Mouse (Mus musculus) left cerebral cortex, adult 8-10 months (tissue): Measurements from ENCODE around the gene Abtb2. TPM values are rescaled to one million over a fixed set of nuclear protein-coding genes. Genes with fewer than 3 reads are reported as not detected.

Experiments used
- DNase-seq, 2 experiments: peaks; one replicate each; pipeline ENCODE4 v3.0.0; 2022; ENCODE audit warnings: low spot score in 2 of 2
- total RNA-seq, 4 experiments: library from RNA; stranded (reverse); gene quantifications; 2 replicates each; pipeline ENCODE4 v1.2.4; 2022

Gene Abtb2
- total RNA-seq, 4 experiments from 2014 or later, result 8.2 to 9.0 (median 8.7) TPM

DNA sequence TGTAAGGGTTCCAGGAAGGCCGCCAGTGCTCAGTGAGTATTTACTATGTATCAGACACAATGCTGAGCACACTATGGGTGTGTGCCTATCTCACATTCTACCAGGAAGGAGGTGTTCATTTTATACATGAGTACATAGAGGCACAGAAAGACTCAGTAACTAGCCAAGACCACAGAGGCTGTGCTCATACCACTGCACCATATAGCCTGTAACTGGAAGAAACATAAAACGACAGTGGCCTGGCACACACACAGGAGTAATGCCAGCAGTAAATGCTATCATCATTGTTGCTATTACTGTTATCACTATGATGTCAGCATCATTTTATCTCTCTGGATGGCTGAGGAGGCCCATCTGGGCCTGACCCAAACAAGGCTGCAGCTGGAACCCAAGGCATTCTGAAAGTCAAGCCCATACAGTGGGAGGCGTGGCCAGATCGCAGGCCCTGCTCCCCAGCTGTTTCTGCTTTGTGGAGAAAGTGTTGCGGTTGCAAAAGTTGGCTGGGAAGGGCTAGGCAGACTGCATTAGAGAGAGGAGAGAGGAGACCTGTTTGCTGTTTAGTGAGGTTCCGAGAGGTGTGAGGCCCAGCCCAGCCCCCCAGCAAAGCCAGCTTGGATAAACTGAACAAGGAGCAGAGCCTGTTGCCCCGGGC is 118.9 kb downstream of the Abtb2 start:
- no peak for DNase-seq

DNA sequence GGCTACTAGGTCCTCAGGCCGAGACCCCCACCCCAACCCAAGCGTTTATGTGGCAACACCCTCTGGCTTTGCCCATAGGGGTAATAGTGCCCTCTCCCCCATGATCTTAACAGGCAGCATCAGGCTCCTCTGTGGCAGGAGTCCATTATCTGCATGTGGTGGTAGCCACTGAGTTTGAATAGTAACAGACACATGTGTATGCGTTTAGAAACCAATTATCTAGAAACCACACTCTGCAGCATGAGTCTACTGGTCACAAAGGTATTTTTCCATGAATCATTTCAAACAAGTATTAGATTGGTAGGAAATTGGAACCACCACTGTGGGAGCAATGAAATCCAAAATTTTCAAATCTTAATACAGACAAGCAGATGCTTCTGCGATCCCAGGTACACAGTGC is 119.5 kb downstream of the Abtb2 start:
- DNase-seq, result no peak

GRCm38 (mm10) chr2:103687143-103687542 is 121.0 kb downstream of the Abtb2 start:
- DNase-seq, result no peak

DNA sequence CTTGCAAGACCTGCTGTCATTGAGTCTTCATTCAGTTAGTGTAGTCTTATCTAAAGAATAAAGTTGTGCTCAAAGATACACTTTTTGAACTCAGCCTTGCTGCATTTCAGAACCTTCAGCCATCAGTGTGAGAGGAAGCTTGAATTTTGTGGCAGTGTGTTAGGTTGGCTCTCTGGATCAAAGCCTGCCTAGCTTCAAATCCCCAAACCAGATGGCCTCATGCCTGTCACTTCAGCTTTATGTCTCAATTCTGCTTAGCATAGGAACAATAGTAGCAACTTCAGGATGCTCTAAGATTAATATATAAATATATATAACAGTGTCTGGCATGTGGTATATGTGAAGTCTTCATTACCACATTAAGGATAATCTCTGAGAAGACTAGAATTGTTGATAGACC is 121.8 kb downstream of the Abtb2 start:
- DNase-seq, result no peak

- peak in 1 of 2 experiments; percentile 54 for DNase-seq
Measured at GRCm38 (mm10) chr2:103690425-103690824, 124.3 kb downstream of the Abtb2 start.

- DNase-seq, result no peak
Measured at GRCm38 (mm10) chr2:103690828-103691227, 124.7 kb downstream of the Abtb2 start.

GRCm38 (mm10) chr2:103691278-103691677 is 125.2 kb downstream of the Abtb2 start:
- DNase-seq, result no peak

DNA sequence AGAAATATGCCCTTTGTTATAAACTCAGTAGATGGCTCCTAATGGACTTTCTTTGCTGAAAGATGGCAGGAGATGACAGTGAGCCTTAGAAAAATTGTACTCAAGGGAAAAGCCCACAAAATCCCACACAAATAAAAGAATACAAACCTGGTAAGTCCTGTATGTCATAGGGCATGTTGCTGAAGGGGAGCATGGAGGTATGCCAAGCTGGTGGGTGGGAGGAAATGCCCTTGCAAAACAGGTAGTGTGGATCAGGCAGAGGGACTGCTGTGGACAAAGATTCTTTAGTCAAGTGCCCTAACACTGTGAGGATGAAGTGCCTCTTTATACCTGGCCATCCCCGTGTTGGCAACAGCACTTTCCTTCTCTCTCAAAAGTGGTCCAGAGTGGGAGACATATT is 126.7 kb downstream of the Abtb2 start:
- DNase-seq, result no peak

GRCm38 (mm10) chr2:103694777-103695563 is 128.9 kb downstream of the Abtb2 start:
- DNase-seq, result no peak

DNA sequence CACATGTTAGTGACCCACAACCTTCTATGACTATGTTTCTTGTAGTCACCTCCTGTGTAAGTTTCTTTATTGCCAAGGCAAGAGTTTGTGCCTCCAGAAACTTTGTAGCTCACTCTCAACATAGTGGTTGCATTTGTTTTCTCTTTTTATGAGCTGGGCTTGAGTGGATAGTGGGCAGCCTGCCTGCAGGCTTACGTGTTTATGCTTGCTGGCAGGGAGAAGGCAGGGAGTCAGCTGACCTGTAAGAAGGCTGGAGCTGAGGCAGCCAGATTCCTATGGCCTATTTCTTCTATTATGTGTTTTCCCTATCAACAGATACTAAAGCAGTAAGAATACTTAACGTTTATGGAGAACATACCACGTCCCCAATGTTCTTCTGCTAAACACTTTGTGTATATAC is 130.1 kb downstream of the Abtb2 start:
- DNase-seq, result no peak

DNA sequence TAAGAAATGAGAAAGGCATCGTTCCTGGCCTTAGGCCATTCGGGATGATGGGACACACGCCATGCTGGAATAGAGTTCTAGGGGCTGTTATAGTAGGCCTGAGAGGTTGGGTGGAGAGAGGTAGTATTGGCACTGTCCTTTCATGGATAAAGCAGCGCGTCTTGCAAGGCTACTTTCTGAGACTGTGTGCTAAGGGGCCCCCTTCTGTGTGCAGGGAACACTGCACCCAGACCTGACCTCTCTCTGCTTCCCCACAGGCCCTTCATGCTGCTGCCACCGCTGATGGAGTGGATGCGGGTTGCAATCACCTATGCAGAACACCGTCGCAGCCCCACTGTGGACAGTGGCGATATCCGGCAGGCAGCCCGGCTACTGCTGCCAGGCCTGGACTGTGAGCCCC is 134.4 kb downstream of the Abtb2 start:
- DNase-seq, result no peak

DNA sequence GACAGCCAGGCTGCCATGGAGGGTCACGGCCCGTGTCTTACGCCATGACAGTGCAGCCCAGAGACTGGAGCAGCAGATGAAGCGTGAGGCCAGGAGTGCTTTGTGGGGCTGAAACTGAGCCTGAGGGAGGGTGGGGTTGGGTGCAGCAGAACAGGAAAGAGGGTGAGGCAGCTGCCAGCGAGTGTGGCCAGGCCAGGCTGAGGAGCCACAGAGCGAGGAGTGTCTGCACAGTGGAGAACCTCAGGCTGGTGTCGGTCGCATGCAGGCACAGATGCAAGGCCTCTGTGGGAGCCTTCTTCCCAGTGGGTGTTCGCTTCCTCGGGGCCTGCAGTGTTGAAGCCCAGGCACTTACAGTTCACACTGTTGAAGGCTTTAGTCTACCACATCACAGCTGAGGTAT is 137.2 kb downstream of the Abtb2 start:
- DNase-seq, result no peak

- no peak for DNase-seq
Measured at GRCm38 (mm10) chr2:103703865-103704264, 137.8 kb downstream of the Abtb2 start.

DNA sequence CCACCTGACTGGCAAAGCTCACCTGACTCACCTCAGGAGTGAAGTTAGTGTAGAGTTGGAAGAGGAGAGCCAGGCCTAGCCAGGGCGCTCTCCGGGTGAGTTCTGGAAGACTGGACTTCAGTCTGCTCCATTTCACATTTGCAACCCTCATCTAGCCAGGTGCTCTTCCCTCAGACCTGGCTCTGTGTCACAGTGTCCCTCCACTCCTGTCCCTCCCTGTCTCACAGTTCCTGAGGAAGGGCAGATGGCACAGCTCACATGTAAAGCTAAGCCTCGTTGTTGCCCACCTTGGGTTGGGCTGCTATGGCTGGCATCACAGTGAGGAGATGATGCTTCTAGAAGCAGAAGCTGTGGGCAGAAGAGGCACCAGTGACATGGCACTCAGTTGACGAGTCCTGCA is 139.7 kb downstream of the Abtb2 start:
- no peak for DNase-seq

DNA sequence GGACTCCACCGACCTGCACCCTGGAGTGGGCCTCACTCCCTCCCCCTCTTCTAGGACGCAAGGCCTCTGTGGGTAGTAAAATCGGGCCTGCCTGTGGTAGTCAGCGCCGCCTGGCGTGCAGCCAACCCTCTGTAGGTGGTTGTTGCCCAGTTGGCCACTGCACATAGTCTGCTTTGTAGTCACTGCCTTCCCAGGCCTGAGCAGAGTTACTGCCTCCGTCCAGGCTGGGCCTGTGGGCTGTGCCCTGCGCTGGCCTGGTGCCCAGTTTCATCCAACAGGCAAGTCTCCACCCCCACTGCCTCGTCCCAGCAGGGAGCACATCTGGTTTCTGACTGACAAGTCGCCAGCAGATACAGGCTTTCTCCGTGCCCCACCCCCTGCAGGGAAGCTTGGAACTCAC is 140.1 kb downstream of the Abtb2 start:
- DNase-seq, result peak; percentile 34 to 82

- DNase-seq, result no peak
Measured at GRCm38 (mm10) chr2:103707056-103707776, 141.1 kb downstream of the Abtb2 start.

- DNase-seq, result no peak
Measured at GRCm38 (mm10) chr2:103710849-103711248, 144.7 kb downstream of the Abtb2 start.

- DNase-seq, result no peak
Measured at GRCm38 (mm10) chr2:103713831-103714230, 147.7 kb downstream of the Abtb2 start.

DNA sequence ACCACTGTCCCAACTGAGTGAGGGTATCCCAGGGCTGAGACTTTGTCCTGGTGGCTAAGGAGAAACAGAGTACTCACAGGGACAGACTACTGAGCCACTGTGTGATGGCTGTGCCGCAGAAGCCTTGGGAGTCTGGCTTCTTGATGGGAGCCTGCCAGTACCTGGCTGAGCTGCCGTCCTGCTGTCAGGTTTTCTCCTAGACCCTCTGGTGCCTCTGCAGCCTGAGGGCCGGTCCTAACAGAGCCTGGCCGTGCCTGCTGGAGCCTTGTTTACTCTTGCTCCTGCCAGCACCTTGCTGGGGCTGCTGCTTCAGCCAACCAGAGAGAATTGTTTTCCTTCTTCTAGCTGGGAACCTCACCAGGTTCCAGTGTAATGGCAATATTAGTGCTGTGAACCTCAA is 148.3 kb downstream of the Abtb2 start:
- no peak for DNase-seq

GRCm38 (mm10) chr2:103718594-103719291 is 152.6 kb downstream of the Abtb2 start:
- DNase-seq, result peak; percentile 44 to 46

GRCm38 (mm10) chr2:103719292-103719646 is 153.2 kb downstream of the Abtb2 start:
- no peak for DNase-seq

DNA sequence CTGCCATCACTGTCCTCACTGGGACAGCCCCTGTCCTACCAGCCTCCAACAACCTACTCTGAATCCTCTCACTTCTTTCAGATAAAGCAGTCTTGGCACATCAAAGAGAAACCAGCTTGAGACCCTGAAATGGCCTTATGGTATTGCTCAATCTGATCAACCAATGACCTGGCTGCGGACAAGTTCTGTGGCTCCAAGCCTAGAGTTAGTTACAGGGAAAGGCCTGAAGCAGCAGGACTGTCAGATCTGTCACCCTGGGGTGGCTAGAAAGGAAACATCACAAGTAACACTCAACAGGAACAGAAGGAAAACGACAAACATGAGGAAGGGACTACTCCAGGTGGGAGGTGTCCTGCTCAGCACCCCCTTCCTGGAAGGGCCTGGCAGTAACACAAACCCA is 158.4 kb downstream of the Abtb2 start:
- no peak for DNase-seq
